Comparison of ENCODE assay signal across 18 mouse cellular contexts in genomic region chr2:144621491-144621890, GRCm38 (mm10). TPM values are rescaled to one million over a fixed set of nuclear protein-coding genes. Genes with fewer than 3 reads are reported as not detected.
DNase-seq lines count a peak whose midpoint lies in the region; ATAC-seq and TF ChIP-seq lines count a peak whose summit lies in the region.
"Had no signal": no experiment of that assay in that cellular context is flagged by ENCODE, and none has a peak within 500 bp of the region (broad histone marks: within the 10 kb centered on the region; RNA-seq: fewer than 3 reads in every experiment).

No protein-coding gene starts in this region.

- H3K4me1 ChIP-seq in hindbrain, embryonic 10.5 days (replicated peaks): peaks cover 19% of the 10 kb centered on the region
- H3K4me1 ChIP-seq in hindbrain, embryonic 14.5 days (replicated peaks; ENCODE audit: control insufficient read depth, insufficient read depth, low read length): no peaks in the 10 kb centered on the region
- H3K4me1 ChIP-seq in liver, postnatal 0 days (ENCODE audit: insufficient read depth): no peaks in the 10 kb centered on the region
- H3K4me1 ChIP-seq in hindbrain, postnatal 0 days (ENCODE audit: insufficient read depth, low read length): no peaks in the 10 kb centered on the region
- H3K4me1 ChIP-seq: forebrain, embryonic 12.5 days; limb, embryonic 15.5 days; midbrain, embryonic 12.5 days had no signal

- H3K27me3 ChIP-seq in hindbrain, embryonic 10.5 days (ENCODE audit: insufficient read depth, poor library complexity, severe bottlenecking): no peaks in the 10 kb centered on the region
- H3K27me3 ChIP-seq in hindbrain, embryonic 14.5 days (ENCODE audit: control insufficient read depth, insufficient read depth, low read length): no peaks in the 10 kb centered on the region
- no peaks in the 10 kb centered on the region for H3K27me3 ChIP-seq in liver, postnatal 0 days (ENCODE audit: insufficient read depth, low read length)
- H3K27me3 ChIP-seq in hindbrain, postnatal 0 days (ENCODE audit: insufficient read depth, low read length): no peaks in the 10 kb centered on the region
- H3K27me3 ChIP-seq: forebrain, embryonic 12.5 days; limb, embryonic 15.5 days; midbrain, embryonic 12.5 days had no signal

- no peak overlapping the region for H3K4me2 ChIP-seq in hindbrain, embryonic 14.5 days (replicated peaks)
- H3K4me2 ChIP-seq in liver, postnatal 0 days (ENCODE audit: low read depth, low read length): no peak overlapping the region
- H3K4me2 ChIP-seq in hindbrain, postnatal 0 days (ENCODE audit: low read depth, low read length): no peak overlapping the region
- H3K4me2 ChIP-seq: forebrain, embryonic 12.5 days; limb, embryonic 15.5 days; lung, embryonic 14.5 days; midbrain, embryonic 12.5 days had no signal

- peaks cover 1% of the 10 kb centered on the region; the same call in 1 of the 2 replicates for H3K9me3 ChIP-seq in hindbrain, embryonic 10.5 days
- H3K9me3 ChIP-seq in hindbrain, embryonic 14.5 days (ENCODE audit: control insufficient read depth, low read length): no peaks in the 10 kb centered on the region
- H3K9me3 ChIP-seq in liver, postnatal 0 days (ENCODE audit: low read length): no peaks in the 10 kb centered on the region
- H3K9me3 ChIP-seq in hindbrain, postnatal 0 days (ENCODE audit: low read length): no peaks in the 10 kb centered on the region
- H3K9me3 ChIP-seq: forebrain, embryonic 12.5 days; limb, embryonic 15.5 days; midbrain, embryonic 12.5 days had no signal

- TF ChIP-seq CTCF in liver, postnatal 0 days (IDR thresholded peaks at IDR 0.05; ENCODE audit: low read depth): no peak
- TF ChIP-seq CTCF in hindbrain, postnatal 0 days (IDR thresholded peaks at IDR 0.05; ENCODE audit: low read depth): no peak

- H3K4me3 ChIP-seq in hindbrain, embryonic 10.5 days: no peak overlapping the region
- H3K4me3 ChIP-seq in hindbrain, embryonic 14.5 days (replicated peaks; ENCODE audit: low read length): no peak overlapping the region
- no peak overlapping the region for H3K4me3 ChIP-seq in liver, postnatal 0 days (ENCODE audit: low read depth, low read length)
- H3K4me3 ChIP-seq in hindbrain, postnatal 0 days (ENCODE audit: low read length): no peak overlapping the region
- H3K4me3 ChIP-seq: forebrain, embryonic 12.5 days; limb, embryonic 15.5 days; midbrain, embryonic 12.5 days; myocyte had no signal

- no peaks in the 10 kb centered on the region for H3K36me3 ChIP-seq in hindbrain, embryonic 10.5 days
- H3K36me3 ChIP-seq in hindbrain, embryonic 14.5 days (replicated peaks; ENCODE audit: control insufficient read depth, insufficient read depth): 0 out of 2 replicates have a peak, but pooled peaks cover 3% of the 10 kb centered on the region
- no peaks in the 10 kb centered on the region for H3K36me3 ChIP-seq in liver, postnatal 0 days (replicated peaks; ENCODE audit: insufficient read depth, low read length)
- H3K36me3 ChIP-seq in hindbrain, postnatal 0 days (ENCODE audit: insufficient read depth, low read length): 0 out of 2 replicates have a peak, but pooled peaks cover 2% of the 10 kb centered on the region
- H3K36me3 ChIP-seq: forebrain, embryonic 12.5 days; midbrain, embryonic 12.5 days had no signal

- peak; percentile 23 for DNase-seq in hindbrain, embryonic 10.5 days (ENCODE audit: low spot score)
- no peak for DNase-seq in hindbrain, embryonic 14.5 days (ENCODE audit: low spot score)
- DNase-seq in liver, postnatal 0 days: peak; percentile 6
- DNase-seq in liver: no peak
- peak; percentile 56 for DNase-seq in cerebellum, adult 9-10 months
- DNase-seq in hindbrain, postnatal 0 days (ENCODE audit: low spot score): peak; percentile 23
- no peak for DNase-seq in lung, postnatal 25 days (ENCODE audit: low spot score)
- no peak for DNase-seq in thymus, postnatal 0 days (ENCODE audit: low spot score)
- DNase-seq: adrenal gland, postnatal 10 days; gastrocnemius, postnatal 14 days; kidney, postnatal 4 days; lung, embryonic 14.5 days had no signal

- no peak overlapping the region for H3K27ac ChIP-seq in hindbrain, embryonic 10.5 days
- H3K27ac ChIP-seq in hindbrain, embryonic 14.5 days: no peak overlapping the region
- no peak overlapping the region for H3K27ac ChIP-seq in liver, postnatal 0 days (ENCODE audit: low read depth)
- H3K27ac ChIP-seq in hindbrain, postnatal 0 days: no peak overlapping the region
- H3K27ac ChIP-seq: forebrain, embryonic 12.5 days; limb, embryonic 15.5 days; macrophage; midbrain, embryonic 12.5 days had no signal

- 40% methylated on average over 6 of the region's 6 CpGs for WGBS in hindbrain, embryonic 10.5 days
- 32% methylated on average over 6 of the region's 6 CpGs for WGBS in hindbrain, embryonic 14.5 days
- WGBS in liver, postnatal 0 days (ENCODE audit: insufficient replicate concordance): 83% methylated on average over 6 of the region's 6 CpGs
- WGBS in hindbrain, postnatal 0 days: 19% methylated on average over 6 of the region's 6 CpGs

- no peak overlapping the region for H3K9ac ChIP-seq in hindbrain, embryonic 14.5 days
- no peak overlapping the region for H3K9ac ChIP-seq in liver, postnatal 0 days (replicated peaks)
- H3K9ac ChIP-seq in hindbrain, postnatal 0 days (replicated peaks; ENCODE audit: low read length): no peak overlapping the region
- H3K9ac ChIP-seq: forebrain, embryonic 12.5 days; limb, embryonic 15.5 days; lung, embryonic 14.5 days; midbrain, embryonic 12.5 days had no signal

- ATAC-seq in hindbrain, embryonic 14.5 days (ENCODE audit: low FRiP score): no peak
- ATAC-seq in liver, postnatal 0 days: no peak
- no peak for ATAC-seq in hindbrain, postnatal 0 days
- ATAC-seq: inflammation-experienced regulatory T-cells, adult 6 months had no signal

- no peak for TF ChIP-seq EP300 in liver, postnatal 0 days (IDR thresholded peaks at IDR 0.05; ENCODE audit: low read depth)

RNA-seq across cellular contexts. Expression of gene Dtd1, which starts 21.8 kb away (rescaled TPM):
- polyA plus RNA-seq in hindbrain, embryonic 10.5 days (2016; fragmentation: Nextera tagmentation; extraction: Ambion mirVana): 27.1 and 31.5 TPM in 2 replicates
- 120 and 128 TPM in 2 replicates for polyA plus RNA-seq in hindbrain, embryonic 14.5 days (2014; fragmentation: Nextera tagmentation; extraction: Ambion mirVana)
- polyA plus RNA-seq in liver, postnatal 0 days (2015; fragmentation: Nextera tagmentation; extraction: Ambion mirVana): 16.5 and 17.1 TPM in 2 replicates
- 63.4 and 68.5 TPM in 2 replicates for total RNA-seq in hindbrain, postnatal 0 days (2014; rRNA removed)
- 172 and 173 TPM in 2 replicates for polyA plus RNA-seq in hindbrain, postnatal 0 days (2015; fragmentation: Nextera tagmentation; extraction: Ambion mirVana)
- 42.0 and 44.9 TPM in 2 replicates for polyA plus RNA-seq in thymus, postnatal 0 days (2015; fragmentation: Nextera tagmentation; extraction: Ambion mirVana)

RNA-seq across cellular contexts. Expression of gene Smim26, which starts 27.6 kb away (rescaled TPM):
- 26.0 and 40.1 TPM in 2 replicates for polyA plus RNA-seq in hindbrain, embryonic 10.5 days (2016; fragmentation: Nextera tagmentation; extraction: Ambion mirVana)
- polyA plus RNA-seq in hindbrain, embryonic 14.5 days (2014; fragmentation: Nextera tagmentation; extraction: Ambion mirVana): 57.4 and 77.1 TPM in 2 replicates
- polyA plus RNA-seq in liver, postnatal 0 days (2015; fragmentation: Nextera tagmentation; extraction: Ambion mirVana): 35.6 and 39.6 TPM in 2 replicates
- 18.9 and 21.7 TPM in 2 replicates for total RNA-seq in hindbrain, postnatal 0 days (2014; rRNA removed)
- polyA plus RNA-seq in hindbrain, postnatal 0 days (2015; fragmentation: Nextera tagmentation; extraction: Ambion mirVana): 72.7 and 75.9 TPM in 2 replicates
- polyA plus RNA-seq in thymus, postnatal 0 days (2015; fragmentation: Nextera tagmentation; extraction: Ambion mirVana): 60.4 and 67.0 TPM in 2 replicates

Comparison
In these comparisons a context has a peak if more than half of its experiments do, and no peak if none do; other contexts are left out.
1. DNase-seq: peak in hindbrain, embryonic 10.5 days (single experiment), liver, postnatal 0 days (single experiment), cerebellum, adult 9-10 months (single experiment) and hindbrain, postnatal 0 days (single experiment); none in hindbrain, embryonic 14.5 days (single experiment), liver (single experiment), lung, postnatal 25 days (single experiment) and thymus, postnatal 0 days (single experiment).